ENCODE assay signal across 7 mouse cellular contexts in the genomic region with DNA sequence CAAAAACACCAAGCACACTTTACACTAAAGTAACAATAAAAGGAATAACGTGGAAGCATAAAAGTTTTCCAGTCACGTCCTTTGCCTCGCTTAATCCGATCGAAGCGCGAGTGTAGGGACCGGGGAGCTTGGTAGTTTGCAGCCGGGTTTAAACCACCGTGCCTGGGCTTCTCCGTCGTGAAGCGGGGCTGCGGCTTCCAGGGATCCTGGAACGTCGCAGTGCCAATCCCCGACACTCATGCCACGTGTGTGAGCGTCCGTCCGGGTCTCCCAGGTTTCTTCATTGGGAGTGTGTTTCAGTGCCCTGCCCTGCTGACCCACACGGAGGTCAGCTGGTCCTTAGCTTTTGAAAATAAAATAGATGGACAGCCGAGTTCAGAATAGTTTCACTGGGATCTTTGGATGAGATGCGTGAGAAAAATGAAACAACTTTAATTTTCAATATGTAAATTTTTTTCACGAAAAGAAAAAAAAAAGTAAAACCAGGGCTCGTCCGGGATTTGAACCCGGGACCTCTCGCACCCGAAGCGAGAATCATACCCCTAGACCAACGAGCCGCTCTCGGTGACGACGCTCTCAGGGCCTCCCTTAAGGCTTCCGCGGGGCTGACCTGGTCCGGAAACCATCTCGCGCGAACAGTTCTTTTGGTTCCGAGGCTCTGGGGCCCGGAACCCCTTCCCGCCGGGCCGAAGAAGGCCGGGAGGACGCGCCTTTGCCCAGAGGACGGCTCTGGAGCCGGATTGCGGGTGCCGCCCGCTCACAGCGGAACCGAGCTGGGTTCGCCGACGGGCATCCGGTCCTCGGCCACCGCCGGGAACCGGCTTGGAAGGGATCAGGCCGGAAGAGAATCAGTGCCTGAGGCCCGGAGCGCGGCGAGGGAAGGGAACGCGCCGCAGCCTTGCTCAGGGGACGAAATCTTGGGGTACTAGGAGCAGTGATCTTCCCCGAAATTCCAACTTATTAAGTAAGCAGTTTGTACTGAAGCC. TPM values are rescaled to one million over a fixed set of nuclear protein-coding genes. Genes with fewer than 3 reads are reported as not detected.
A peak's percentile ranks its signal among the peaks of the same experiment; 100 is the strongest.
DNase-seq lines count a peak whose midpoint lies in the region; ATAC-seq and TF ChIP-seq lines count a peak whose summit lies in the region.

No protein-coding gene starts in this region.

- H3K27me3 ChIP-seq in embryonic facial prominence, embryonic 10.5 days (replicated peaks; ENCODE audit: low read depth, poor library complexity, severe bottlenecking), result no peaks in the 10 kb centered on the region
- no peaks in the 10 kb centered on the region for H3K27me3 ChIP-seq in intestine, postnatal 0 days (replicated peaks; ENCODE audit: control insufficient read depth, insufficient read depth, low read length)
- H3K27me3 ChIP-seq in midbrain, embryonic 11.5 days (ENCODE audit: control insufficient read depth, insufficient read depth, low read length), result no peaks in the 10 kb centered on the region

- no peak for TF ChIP-seq CTCF in intestine, postnatal 0 days (IDR thresholded peaks at IDR 0.05; ENCODE audit: low read depth)

- H3K27ac ChIP-seq in embryonic facial prominence, embryonic 10.5 days (replicated peaks), result peak overlapping the region; percentile 99
- H3K27ac ChIP-seq in intestine, postnatal 0 days (ENCODE audit: low read depth, low read length), result peak overlapping the region; percentile 95
- peak overlapping the region; percentile 89 for H3K27ac ChIP-seq in midbrain, embryonic 11.5 days (ENCODE audit: low read depth, low read length)

- H3K4me2 ChIP-seq in intestine, postnatal 0 days (replicated peaks; ENCODE audit: low read depth), result peak overlapping the region; percentile 76
- H3K4me2 ChIP-seq in midbrain, embryonic 11.5 days, result peak overlapping the region; percentile 59

- no peaks in the 10 kb centered on the region for H3K9me3 ChIP-seq in embryonic facial prominence, embryonic 10.5 days
- H3K9me3 ChIP-seq in intestine, postnatal 0 days (ENCODE audit: control insufficient read depth), result no peaks in the 10 kb centered on the region
- no peaks in the 10 kb centered on the region for H3K9me3 ChIP-seq in midbrain, embryonic 11.5 days (ENCODE audit: control insufficient read depth, low read length)

- H3K9ac ChIP-seq in intestine, postnatal 0 days (ENCODE audit: low read depth, low read length), result peak overlapping the region; percentile 91
- peak overlapping the region; percentile 94 for H3K9ac ChIP-seq in midbrain, embryonic 11.5 days (ENCODE audit: low read length)

- ATAC-seq in granulocyte monocyte progenitor cell, adult 5-6 weeks (replicated peaks; ENCODE audit: poor library complexity, severe bottlenecking), result peak; percentile 55
- ATAC-seq in intestine, postnatal 0 days, result peak; percentile 90
- peak; percentile 85 for ATAC-seq in midbrain, embryonic 11.5 days (ENCODE audit: low FRiP score)

- intact Hi-C loops in left cerebral cortex, postnatal 4 days (cut with DNase I), result no loop called here

- no peaks in the 10 kb centered on the region for H3K36me3 ChIP-seq in embryonic facial prominence, embryonic 10.5 days (replicated peaks)
- no peaks in the 10 kb centered on the region for H3K36me3 ChIP-seq in intestine, postnatal 0 days (ENCODE audit: control insufficient read depth, insufficient read depth)
- no peaks in the 10 kb centered on the region for H3K36me3 ChIP-seq in midbrain, embryonic 11.5 days (ENCODE audit: control insufficient read depth, insufficient read depth, low read length)

- peak overlapping the region; percentile 86 for H3K4me3 ChIP-seq in embryonic facial prominence, embryonic 10.5 days
- peak overlapping the region; percentile 74 for H3K4me3 ChIP-seq in intestine, postnatal 0 days (ENCODE audit: low read depth, low read length)
- H3K4me3 ChIP-seq in midbrain, embryonic 11.5 days (ENCODE audit: low read depth, low read length), result peak overlapping the region; percentile 67

- peaks cover 7% of the 10 kb centered on the region for H3K4me1 ChIP-seq in embryonic facial prominence, embryonic 10.5 days
- H3K4me1 ChIP-seq in intestine, postnatal 0 days (replicated peaks; ENCODE audit: control insufficient read depth, insufficient read depth, low read length), result no peaks in the 10 kb centered on the region
- no peaks in the 10 kb centered on the region for H3K4me1 ChIP-seq in midbrain, embryonic 11.5 days (ENCODE audit: control insufficient read depth, insufficient read depth, low read length)

- under 1% methylated on average over 75 of the region's 75 CpGs for WGBS in embryonic facial prominence, embryonic 10.5 days
- WGBS in intestine, postnatal 0 days, result under 1% methylated on average over 75 of the region's 75 CpGs
- WGBS in midbrain, embryonic 11.5 days, result under 1% methylated on average over 75 of the region's 75 CpGs

- DNase-seq in adrenal gland, postnatal 10 days, result peak; percentile 95
- DNase-seq in embryonic facial prominence, embryonic 10.5 days (ENCODE audit: low spot score), result peak; percentile 87
- peak; percentile 85 for DNase-seq in left cerebral cortex, postnatal 4 days
- DNase-seq in midbrain, embryonic 11.5 days (ENCODE audit: low spot score, missing footprints), result peak; percentile 100
- DNase-seq in right cerebral cortex, postnatal 4 days, result peak; percentile 94

RNA-seq across cellular contexts. Expression of a gene that starts 7.7 kb away (rescaled TPM):
- 10 to 100 TPM; 46.1 to 56.6 TPM for total RNA-seq in adrenal gland, postnatal 10 days (2021)
- polyA plus RNA-seq in embryonic facial prominence, embryonic 10.5 days (2016; fragmentation: Nextera tagmentation; extraction: Ambion mirVana), result 138 and 139 TPM in 2 replicates
- total RNA-seq in granulocyte monocyte progenitor cell, adult 5-6 weeks (2014; fragmentation: Nextera tagmentation), result 0.98 and 20.5 TPM in 2 replicates
- 0.41 and 0.73 TPM in 2 replicates for total RNA-seq in granulocyte monocyte progenitor cell, adult 5-6 weeks (2017)
- 53.3 and 56.3 TPM in 2 replicates for polyA plus RNA-seq in intestine, postnatal 0 days (2015; fragmentation: Nextera tagmentation; extraction: Ambion mirVana)
- 10 to 100 TPM; 73.1 to 74.3 TPM for total RNA-seq in left cerebral cortex, postnatal 4 days (2021)
- 141 and 144 TPM in 2 replicates for polyA plus RNA-seq in midbrain, embryonic 11.5 days (2014; fragmentation: Nextera tagmentation; extraction: Ambion mirVana)

Comparison
In these comparisons a context has a peak if more than half of its experiments do, and no peak if none do; other contexts are left out.
1. Peak in every context shown above with its lines: DNase-seq, ATAC-seq, H3K4me3 ChIP-seq and H3K27ac ChIP-seq.